Mouse (Mus musculus): Measurements from ENCODE around the gene Pced1b.

GRCm38 (mm10) chr15:97249322-97249721 lies 2.4 kb downstream of the Pced1b start:
- TF ChIP-seq CTCF (IDR thresholded peaks at IDR 0.05) (no peak), EP300 (IDR thresholded peaks at IDR 0.05; ENCODE audit: insufficient read depth, low read depth, low read length) (no peak)

Data from heart, adult 2 months (tissue).